Mouse (Mus musculus) bone marrow macrophage, adult 2 months (primary cell): ENCODE measurements around the gene Shisal1.

Experiments
- CTCF ChIP-seq: IDR thresholded peaks from 2 replicates; pipeline ENCODE4 v1.5.1; 2012; ENCODE audit warnings: low read depth, mild to moderate bottlenecking, low read length, moderate library complexity
- POLR2A ChIP-seq: IDR thresholded peaks from 2 replicates; pipeline ENCODE4 v1.6.1; 2012; ENCODE audit warnings: mild to moderate bottlenecking, low read depth, low read length, borderline replicate concordance

DNA sequence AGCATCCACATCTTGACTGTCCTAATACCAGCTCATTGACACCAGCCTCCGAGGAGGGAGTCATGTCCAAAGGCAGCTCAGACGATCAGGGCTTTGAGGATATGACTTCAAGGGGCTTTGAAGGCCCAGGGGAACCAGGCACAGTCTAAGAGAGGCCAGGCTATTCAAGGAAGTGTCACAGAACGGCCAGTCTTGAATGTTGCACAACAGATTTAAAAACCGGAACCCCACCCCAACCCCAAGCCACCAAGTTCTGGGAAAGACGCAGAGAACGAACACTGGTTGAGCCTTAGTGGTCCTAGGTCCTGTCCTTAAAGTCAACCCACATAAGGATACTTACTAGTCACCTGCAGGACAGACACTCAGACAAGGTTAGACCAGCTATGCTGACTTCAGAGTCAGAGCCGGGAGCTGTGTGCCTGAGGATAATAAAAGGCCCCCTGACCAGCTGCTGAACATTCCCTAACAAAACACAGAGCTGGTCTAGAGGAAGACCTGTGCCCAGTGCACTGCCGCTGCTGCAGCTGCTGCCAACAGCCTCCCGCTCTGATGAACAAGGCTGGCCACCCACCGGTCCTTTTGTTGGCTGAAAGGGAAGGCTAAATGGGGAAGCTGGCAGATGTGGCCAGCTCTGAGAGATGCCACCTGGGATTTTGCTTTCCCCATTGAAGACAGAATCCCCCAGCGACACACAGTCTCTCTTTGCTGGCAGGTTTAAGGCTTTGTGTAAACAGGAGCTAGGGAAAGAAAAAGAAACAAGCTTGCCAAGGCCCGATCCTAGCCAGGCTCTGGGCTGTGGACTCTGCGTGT lies 19.8 kb upstream of the Shisal1 start:
- no peak for TF ChIP-seq POLR2A
- TF ChIP-seq CTCF = no peak
